Mouse (Mus musculus) cortical plate, adult 2 months (tissue): ENCODE results near the gene Mgat5b.

ENCODE experiments used
- CTCF ChIP-seq: fragments of 200-500 bp; IDR thresholded peaks from 2 replicates; pipeline ENCODE4 v1.5.1; 2011; ENCODE audit warnings: mild to moderate bottlenecking, control low read depth, low read length; ENCODE audit not compliant: insufficient read depth; ENCODE audit errors: extremely low read depth
- POLR2A ChIP-seq: fragments of 200-500 bp; IDR thresholded peaks from 2 replicates; pipeline ENCODE4 v1.6.1; 2011; ENCODE audit warnings: mild to moderate bottlenecking, low read length, control low read depth; ENCODE audit not compliant: insufficient read depth; ENCODE audit errors: extremely low read depth

DNA sequence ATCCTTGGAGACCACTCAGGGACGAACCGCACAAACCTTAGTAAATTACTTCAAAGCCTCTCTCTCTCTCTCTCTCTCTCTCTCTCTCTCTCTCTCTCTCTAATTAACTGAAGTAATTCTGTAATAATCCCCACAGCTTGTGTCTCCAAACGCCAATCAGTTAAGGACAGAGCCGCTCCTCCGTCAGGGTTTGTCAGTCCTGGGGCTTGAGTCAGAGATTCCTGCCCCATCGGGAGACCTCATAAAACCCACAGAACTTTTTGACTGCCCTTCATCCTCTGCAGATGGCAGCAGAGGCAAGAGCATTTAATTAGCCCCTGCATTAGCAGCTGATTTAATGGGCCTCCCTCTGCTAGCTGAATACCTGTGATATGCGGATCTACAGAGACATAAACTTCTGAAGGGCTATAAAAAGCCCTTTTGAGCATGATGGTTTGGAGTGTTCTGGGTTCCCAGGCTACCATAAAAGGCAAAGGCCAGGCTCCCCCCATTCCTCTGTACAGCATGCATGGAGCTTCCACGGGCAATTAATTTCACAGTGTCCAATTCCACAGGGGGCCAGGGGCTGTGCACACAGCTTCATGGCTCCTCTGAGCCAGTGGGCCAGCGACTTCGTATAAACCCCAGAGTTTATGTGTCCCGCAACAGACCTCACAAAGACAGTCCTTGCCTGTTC is 117.1 kb downstream of the Mgat5b start:
- TF ChIP-seq CTCF (no peak), POLR2A (no peak)
